8 mouse cellular contexts compared by ENCODE assay signal in genomic region chr2:79774372-79774771, GRCm38 (mm10).
DNase-seq lines count a peak whose midpoint lies in the region; ATAC-seq and TF ChIP-seq lines count a peak whose summit lies in the region.
"Had no signal": no experiment of that assay in that cellular context is flagged by ENCODE, and none has a peak within 500 bp of the region (broad histone marks: within the 10 kb centered on the region; RNA-seq: fewer than 3 reads in every experiment).

No protein-coding gene starts in this region.

- intact Hi-C loops in left cerebral cortex, adult 2 months (cut with DNase I), result loop anchor here (1.0 to 10.0 kb wide), 5 partner anchors 130 to 1730 kb away; no protein-coding TSS in a partner anchor

- ATAC-seq in frontal cortex, adult (ENCODE audit: low TSS enrichment), result peak; percentile 92
- ATAC-seq in intestine, embryonic 14.5 days (replicated peaks; ENCODE audit: low FRiP score, low TSS enrichment, low read depth), result peak; percentile 50; the same call in 1 of the 2 replicates

- under 1% methylated on average over 5 of the region's 5 CpGs for WGBS in intestine, embryonic 14.5 days
- WGBS in midbrain, embryonic 10.5 days, result 7% methylated on average over 5 of the region's 5 CpGs

- TF ChIP-seq CTCF in left cerebral cortex, adult 2 months (IDR thresholded peaks at IDR 0.05), result peak; percentile 89

- no peak overlapping the region for H3K27ac ChIP-seq in intestine, embryonic 14.5 days (ENCODE audit: low read depth)
- no peak overlapping the region for H3K27ac ChIP-seq in left cerebral cortex, adult 2 months
- H3K27ac ChIP-seq in midbrain, embryonic 10.5 days (replicated peaks), result no peak overlapping the region
- H3K27ac ChIP-seq: limb, embryonic 15.5 days had no signal

- no peak overlapping the region for H3K4me2 ChIP-seq in intestine, embryonic 14.5 days (ENCODE audit: low read length)
- H3K4me2 ChIP-seq: limb, embryonic 15.5 days had no signal

- no peak overlapping the region for H3K4me3 ChIP-seq in intestine, embryonic 14.5 days (ENCODE audit: low read depth, low read length)
- no peak overlapping the region for H3K4me3 ChIP-seq in left cerebral cortex, adult 2 months
- no peak overlapping the region for H3K4me3 ChIP-seq in midbrain, embryonic 10.5 days
- H3K4me3 ChIP-seq: limb, embryonic 15.5 days had no signal

- no peaks in the 10 kb centered on the region for H3K9me3 ChIP-seq in intestine, embryonic 14.5 days (ENCODE audit: control insufficient read depth, low read length)
- H3K9me3 ChIP-seq in midbrain, embryonic 10.5 days (replicated peaks), result no peaks in the 10 kb centered on the region
- H3K9me3 ChIP-seq: limb, embryonic 15.5 days had no signal

- H3K9ac ChIP-seq in intestine, embryonic 14.5 days (ENCODE audit: low read length), result no peak overlapping the region
- H3K9ac ChIP-seq: limb, embryonic 15.5 days had no signal

- peak; percentile 78 for DNase-seq in R1 (ENCODE audit: low read depth, low spot score)
- peak; percentile 27 for DNase-seq in cerebellum, adult 11-12 months
- peak; percentile 68 for DNase-seq in intestine, embryonic 14.5 days (ENCODE audit: low spot score)
- peak; percentile 70 to 72 for DNase-seq in left cerebral cortex, adult 2 months (ENCODE audit: extremely low spot score in 1 of 2, low spot score in 2 of 2)
- peak; percentile 52 for DNase-seq in midbrain, embryonic 10.5 days (ENCODE audit: low spot score)
- peak; percentile 77 for DNase-seq in right cerebral cortex, postnatal 4 days

- H3K4me1 ChIP-seq in intestine, embryonic 14.5 days (replicated peaks; ENCODE audit: control insufficient read depth, insufficient read depth, low read length), result peaks cover 5% of the 10 kb centered on the region; the same call in 1 of the 2 replicates
- peaks cover 5% of the 10 kb centered on the region; the same call in 1 of the 2 replicates for H3K4me1 ChIP-seq in midbrain, embryonic 10.5 days
- H3K4me1 ChIP-seq: limb, embryonic 15.5 days had no signal

- H3K27me3 ChIP-seq in intestine, embryonic 14.5 days (replicated peaks; ENCODE audit: control insufficient read depth, insufficient read depth, low read length), result no peaks in the 10 kb centered on the region
- no peaks in the 10 kb centered on the region for H3K27me3 ChIP-seq in midbrain, embryonic 10.5 days (ENCODE audit: low read depth, poor library complexity, severe bottlenecking)
- H3K27me3 ChIP-seq: limb, embryonic 15.5 days had no signal

- H3K36me3 ChIP-seq in intestine, embryonic 14.5 days (ENCODE audit: control insufficient read depth, insufficient read depth, low read length), result no peaks in the 10 kb centered on the region
- no peaks in the 10 kb centered on the region for H3K36me3 ChIP-seq in midbrain, embryonic 10.5 days
- H3K36me3 ChIP-seq: limb, embryonic 15.5 days had no signal

Comparison
In these comparisons a context has a peak if more than half of its experiments do, and no peak if none do; other contexts are left out.
1. DNase-seq: peak in every context shown above with its lines; median percentile 78 in R1; 77 in right cerebral cortex, postnatal 4 days; 71 in left cerebral cortex, adult 2 months; 68 in intestine, embryonic 14.5 days; 52 in midbrain, embryonic 10.5 days; 27 in cerebellum, adult 11-12 months.